Mouse (Mus musculus) layer of hippocampus, adult 9-11 months (tissue): Measurements from ENCODE around the gene Trim62.

Experiments used
- DNase-seq: peaks from one replicate; pipeline ENCODE4 v3.0.0; 2022

The Trim62 gene

DNA sequence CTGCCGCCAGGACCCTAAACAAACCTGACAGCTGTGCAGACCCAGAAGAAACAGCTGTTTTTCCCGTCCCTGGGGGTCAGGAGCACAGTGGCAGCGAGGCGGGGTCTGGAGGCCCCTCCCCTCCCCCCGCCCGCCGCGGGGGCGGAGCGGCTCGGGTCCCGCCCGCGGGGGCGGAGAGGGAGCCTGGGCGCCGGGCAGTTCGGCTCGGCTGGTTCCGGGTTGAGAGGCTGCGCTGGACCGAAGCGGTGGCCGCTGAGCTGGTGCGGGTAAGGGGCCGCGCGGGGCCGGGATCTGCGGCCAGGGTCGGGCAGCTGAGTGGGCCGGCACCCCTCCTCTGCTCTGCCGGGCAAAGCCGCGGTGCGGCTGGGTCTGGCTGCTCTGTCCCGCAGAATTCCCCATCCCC, at the start of gene Trim62:
Trim62 (plus strand) TSS at position 202 of the 403 bp plus-strand sequence.
- peak; percentile 72 for DNase-seq

DNA sequence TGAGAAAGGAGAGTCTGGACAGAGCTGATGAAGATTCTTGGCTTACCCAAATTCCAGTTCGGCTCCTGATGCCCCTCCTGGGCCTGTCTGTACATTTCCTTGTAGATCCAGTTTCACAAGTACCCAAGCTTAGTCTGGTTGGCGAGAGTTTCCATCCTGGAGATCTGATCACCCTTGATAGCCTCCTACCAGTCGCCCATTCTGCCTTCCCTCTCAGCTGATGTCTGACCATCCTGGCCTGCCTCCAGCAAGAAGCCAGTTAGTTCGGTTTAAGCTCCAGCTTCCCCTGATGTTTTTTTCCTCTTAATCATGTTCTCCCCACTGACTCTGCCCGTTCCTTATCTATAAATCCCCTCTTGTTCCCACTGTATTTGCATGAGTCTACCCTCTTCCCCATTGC, 45.2 kb upstream of the Trim62 start:
- no peak for DNase-seq

DNA sequence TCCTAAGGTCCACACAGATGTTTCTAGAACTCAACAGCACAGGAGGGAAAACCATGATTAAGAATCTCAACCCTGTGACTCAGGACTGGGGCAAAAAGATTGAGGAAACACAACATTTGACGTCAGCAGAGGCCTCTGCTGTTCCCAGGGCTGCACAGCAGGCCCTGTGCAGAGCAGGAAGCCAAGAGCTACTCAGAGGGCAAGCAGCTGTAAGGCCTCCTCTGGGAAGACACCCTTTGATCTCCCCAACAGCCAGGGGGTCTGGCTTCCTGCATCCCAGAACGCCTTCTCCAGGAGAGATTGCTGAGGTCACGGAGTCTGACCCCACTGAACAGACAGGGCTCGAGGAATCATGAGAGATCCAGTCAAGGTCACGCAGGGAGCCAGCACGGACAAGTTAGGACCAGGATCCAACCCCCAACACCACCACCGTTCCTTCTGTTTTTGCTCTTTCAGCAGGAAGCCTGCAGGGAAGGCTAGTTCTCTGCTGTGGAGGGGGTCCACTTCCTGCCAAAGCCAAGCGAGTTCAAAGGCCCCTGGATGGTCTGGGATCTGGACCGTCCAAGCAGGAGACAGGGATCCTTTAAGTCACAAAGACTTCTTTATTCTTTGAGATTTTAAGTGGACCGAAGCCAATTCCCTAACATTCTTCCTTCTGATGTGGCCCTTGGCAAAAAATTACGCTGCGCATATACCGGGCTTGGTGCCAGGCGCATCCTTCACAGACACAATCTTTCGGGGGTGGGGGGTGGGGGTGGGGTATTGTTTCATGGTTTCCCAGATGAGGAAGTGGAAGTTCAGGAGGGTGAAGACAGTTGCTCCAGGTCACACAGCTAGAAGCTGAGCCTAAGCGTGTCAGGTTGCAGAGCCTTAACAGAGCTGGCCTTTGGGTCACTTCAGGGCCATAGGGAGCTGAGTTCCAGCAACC, 43.3 kb upstream of the Trim62 start:
- peak; percentile 8 for DNase-seq

DNA sequence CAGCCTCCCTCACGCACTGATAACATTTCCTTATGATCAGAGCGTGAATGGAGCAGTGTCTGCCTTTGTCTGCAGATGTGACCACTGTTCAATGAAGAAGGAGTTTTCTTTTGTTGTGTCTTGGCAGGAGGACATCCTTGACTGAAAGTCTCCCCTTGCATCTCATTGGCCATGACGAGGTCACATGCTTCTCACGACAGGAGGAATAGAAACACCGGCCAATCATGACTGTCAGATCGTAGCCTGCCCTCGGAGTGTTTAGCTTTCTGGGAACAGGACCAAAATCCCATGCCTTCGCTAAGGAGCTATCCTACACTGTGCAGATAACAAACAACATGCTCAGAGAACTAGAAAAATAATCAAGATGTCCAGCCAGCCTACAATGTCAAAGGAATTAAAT, 42.1 kb upstream of the Trim62 start:
- DNase-seq, result no peak

DNA sequence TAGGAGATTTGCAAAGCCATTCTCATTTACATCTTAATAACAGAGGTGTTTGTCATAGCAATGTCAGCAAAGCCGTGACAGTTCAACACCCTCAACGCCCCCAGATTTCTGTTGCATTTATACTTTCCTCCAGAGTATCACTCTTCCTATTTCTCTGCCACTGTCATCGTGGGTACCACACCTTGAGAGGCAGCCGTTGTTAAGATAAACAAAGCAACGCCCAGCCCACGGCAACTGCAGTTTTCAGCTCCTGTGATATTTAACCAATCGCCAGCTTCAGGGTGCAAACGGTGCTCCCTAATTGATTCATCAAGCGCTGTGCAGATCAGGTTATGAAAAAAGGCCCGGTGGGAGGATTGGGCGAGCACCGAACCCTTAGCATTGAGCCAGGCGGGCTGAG, 38.8 kb upstream of the Trim62 start:
- no peak for DNase-seq

DNA sequence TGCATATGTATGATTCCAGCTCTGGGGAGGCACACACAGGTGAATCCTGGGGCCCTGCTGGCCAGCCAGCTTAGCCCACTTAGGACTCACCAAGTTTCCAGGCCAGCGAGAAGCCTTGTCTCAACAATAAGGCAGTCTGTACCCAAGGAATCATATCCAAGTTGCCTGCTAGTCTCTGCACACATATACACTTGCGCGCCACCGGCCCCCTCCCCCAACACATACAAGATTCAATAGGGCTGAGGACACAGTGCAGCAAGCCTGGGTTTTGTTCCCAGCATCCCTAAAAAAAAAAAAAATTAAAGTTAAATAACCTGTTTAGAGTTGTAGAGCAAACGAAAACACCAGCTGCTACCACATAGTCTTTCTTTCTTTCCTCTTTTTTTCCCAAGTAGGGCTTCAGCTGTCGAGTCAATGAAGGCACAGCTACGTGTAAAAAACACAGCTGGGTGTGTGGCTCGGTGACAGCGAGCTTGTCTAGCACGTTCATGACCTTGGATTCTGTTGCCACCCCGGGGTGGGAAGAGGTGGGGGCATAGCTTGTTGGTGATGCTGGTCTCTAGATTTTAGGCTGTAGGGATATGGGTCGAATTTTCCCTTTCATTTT, 37.9 kb upstream of the Trim62 start:
- DNase-seq, result no peak

DNA sequence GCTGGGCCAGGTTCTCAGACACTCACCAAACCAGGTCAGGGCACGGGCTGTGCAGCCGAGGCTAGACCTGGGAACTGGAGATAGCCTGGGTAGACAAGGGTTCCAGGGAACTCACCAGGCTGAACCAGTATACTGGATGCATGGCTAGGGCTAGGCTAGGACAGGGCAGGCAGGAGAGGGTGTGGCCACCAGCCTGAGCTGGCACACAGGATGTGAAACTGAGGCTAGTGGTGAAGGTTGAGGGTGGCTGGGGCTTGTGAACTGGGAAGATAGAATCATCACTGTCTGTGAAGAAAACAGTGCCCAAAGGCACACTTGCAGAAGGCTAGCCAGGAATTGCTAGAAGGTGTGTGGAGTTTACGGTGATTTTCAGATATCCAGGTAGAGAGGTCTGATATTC, 34.4 kb upstream of the Trim62 start:
- no peak for DNase-seq

DNA sequence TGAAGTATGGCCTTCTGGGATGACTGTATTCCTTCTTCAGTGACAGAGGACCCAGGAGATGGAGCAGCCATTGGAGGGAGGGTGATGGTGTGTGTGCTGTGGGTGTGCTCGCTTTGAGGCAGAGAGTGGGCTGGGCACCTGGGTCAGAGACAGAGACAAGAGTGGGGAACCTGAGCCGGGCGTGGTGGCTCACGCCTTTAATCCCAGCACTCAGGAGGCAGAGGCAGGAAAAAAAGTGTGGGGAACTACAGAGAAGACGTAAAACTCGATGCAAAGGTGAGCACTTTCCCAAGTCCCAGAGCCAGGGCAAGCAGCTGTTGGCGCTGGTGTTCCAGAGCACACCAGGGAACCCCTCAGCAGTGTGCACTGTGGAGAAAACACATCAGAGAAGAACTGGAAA, 33.7 kb upstream of the Trim62 start:
- DNase-seq, result no peak

DNA sequence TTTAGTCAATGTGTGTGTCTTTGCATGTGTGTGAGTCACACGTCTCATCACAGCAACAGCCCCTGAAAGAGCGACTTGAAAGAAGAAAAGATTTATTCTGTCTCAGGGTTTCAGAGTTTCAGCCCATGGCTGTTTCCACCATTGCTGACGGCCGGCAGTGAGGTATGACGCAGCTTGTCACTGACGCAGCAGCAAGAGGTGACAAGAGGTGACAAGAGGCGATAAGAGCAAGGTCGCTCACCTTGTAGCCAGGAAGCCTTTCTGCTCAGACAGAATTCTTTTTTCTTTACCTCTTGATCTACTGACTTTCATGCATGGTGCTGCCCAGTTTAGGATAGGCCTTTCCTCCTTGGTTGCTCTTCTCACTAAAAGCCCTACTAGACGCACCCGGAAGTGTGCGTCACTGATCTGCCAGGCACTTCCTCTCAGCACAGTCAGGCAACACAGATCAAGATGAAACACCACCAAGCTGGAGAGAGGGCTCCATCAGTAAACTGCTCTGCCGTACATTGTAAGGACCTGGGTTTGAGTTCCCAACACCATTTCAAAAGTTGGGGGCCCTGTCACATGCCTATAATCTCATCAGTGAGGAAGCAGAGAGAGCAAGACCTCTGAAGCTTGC, 31.0 kb upstream of the Trim62 start:
- no peak for DNase-seq

DNA sequence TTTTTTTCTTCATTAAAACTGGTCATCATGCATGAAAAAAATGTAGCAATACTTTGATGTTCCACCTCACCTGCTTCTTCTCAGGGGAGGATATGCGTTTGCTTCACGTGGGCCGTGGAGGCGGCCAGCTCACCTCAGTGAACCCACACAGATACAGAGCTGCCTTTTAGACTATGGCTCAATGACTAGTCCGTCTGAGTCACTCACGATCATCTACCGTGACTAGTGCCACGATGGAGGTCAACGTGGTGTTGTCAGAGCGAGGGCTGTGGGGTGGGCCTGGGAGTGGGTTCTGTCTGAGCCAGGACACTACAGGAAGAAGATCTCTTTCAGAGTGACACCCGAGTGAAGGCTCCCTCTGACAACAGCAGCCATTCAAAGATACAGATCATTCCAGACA, 30.3 kb upstream of the Trim62 start:
- DNase-seq, result no peak

DNA sequence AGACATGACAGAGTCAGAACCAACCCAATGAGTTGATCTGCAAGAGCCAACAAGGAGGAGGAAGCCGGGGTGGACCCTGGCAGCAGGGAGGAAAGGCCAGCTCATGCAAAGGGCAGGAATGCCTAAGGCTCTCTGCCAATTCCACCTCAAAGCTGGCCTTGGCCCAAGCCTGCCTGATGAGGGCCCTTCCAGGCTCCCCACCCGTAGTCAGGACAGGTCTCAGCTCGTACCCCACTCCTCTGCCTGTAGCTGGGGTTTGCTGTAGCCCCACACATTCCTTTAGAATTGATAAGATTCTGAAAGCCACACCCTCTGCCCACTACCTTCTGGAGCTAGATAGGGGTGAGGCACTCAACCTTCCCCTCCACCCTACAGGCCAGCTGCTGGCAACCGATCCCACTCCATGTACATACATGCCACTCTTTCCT, 27.8 kb upstream of the Trim62 start:
- no peak for DNase-seq

DNA sequence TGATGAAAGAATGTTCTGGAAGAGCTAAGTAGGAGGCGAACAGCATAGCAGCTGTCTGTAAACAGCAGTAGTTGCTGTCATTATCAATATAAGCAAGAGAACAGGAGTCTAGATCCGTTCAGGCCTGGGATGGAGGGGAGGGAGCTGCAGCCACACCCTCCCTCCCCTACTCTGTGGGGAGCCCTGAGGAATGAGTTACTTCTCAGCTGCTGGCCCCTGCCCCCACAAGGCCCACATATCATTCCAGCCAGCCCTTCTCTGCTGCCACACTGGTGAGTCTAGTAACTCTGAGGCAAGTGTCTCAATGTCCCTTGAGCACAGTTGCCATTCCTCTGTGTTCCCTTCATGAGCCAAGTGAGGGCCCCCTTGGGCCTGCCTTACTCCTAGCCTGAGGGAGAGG, 26.2 kb upstream of the Trim62 start:
- DNase-seq, result no peak

DNA sequence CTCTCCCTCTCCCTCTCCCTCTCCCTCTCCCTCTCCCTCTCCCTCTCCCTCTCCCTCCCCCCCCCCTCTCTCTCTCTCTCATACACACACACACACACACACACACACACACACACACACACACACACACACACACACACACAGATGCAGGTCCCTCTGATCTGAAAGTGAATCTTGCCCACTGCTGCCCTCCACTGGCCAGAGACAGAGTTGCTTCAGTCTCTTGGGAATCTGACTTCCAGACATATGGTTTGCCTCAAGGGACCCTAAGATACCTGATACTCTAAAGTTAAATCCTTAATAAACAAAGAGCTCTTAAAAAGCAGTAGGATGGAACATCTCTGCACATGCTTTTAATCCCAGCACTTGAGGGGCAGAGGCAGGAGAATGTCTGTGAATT, 25.2 kb upstream of the Trim62 start:
- peak; percentile 46 for DNase-seq

DNA sequence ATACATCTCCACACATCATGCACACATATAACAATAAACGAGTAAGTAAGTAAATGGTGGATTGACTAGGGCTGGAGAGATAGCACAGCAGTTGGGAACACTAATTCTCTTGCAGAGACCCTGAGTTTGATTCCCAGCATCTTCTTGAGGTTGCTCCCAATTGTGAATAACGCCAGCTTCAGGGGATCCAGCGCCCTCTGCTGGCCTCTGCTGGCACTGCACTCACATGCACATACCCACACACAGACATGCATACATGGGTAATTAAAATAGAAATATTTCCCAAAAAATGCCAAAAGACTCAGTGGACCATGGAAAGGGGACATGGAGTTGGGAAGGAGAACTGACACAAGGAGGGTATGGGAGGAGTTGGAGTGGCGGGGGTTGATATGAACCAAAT, 24.5 kb upstream of the Trim62 start:
- DNase-seq, result no peak

DNA sequence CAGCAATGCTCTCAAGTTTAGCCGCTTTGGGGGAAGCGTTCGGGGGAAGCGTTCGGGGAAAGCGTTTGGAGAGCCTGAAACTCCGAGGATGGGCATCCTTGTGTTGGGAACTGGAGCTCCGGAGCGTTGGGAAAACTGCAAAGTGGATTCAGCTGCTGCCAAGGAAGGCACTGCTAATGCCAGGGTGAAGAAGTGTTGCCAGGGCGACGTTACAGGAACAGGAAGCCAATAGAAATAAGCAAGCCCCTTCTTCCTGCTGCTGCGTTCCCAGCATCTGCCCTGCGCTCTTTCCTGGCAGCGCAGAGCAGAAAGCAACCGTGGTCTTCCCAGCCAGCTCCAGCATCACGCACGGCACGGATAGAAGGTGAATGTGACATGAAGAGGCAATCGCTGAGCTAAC, 10.4 kb upstream of the Trim62 start:
- peak; percentile 61 for DNase-seq

DNA sequence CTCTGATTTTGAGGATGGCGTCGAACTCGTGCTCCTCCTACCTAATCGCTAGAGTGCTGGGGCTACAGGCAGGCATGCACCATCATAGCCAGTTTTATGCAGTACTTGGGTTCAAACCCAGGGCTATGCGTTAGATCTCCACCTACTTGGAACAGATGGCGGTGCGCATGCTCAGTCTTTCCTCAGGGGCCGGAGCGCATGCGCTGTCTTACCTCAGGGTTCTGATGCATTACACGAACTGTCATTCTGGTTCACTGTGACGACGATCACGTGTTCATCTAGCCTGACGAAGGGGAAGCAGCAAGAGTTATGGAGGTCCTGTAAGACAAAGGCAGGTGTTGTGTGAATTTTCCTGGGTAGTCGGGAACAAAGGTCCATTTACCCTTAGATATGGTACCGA, 9.3 kb upstream of the Trim62 start:
- DNase-seq, result no peak

DNA sequence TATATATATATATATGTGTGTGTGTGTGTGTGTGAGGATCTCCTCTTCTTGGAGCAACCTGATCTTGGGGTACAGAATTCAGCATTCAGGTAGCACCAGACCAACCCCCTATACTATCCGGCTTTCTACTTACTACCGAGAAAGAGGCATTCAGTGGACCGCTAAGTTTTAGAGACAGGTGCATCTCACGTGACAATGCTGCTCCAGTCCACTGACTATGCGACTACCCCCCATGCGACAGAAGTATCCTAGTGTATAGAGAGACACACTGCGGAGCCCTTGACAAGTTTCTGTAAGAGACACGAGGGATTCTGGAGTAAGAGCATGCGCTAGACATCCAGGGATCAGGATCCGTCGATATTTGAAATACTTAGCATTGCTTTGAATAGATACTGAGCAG, 7.9 kb upstream of the Trim62 start:
- DNase-seq, result no peak

DNA sequence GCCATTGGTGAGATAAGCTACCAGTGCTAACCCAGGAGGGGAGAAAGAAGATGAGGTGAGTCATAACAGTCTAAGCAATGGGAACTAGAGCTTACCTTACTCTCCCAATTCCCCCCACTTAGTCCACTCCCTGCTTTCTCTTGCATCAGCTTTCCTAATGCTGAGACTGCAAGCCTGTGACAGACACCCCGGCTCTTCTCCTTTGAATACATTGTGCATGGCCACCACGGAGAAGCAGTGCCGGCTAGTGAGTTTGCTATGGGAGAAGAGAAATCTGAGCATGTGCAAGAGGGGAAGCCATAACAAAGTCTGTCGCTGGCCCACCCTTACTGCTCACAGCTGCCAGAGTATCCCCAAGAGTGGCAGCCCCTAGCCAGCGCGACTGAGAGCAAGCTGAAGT, 5.9 kb upstream of the Trim62 start:
- DNase-seq, result no peak

DNA sequence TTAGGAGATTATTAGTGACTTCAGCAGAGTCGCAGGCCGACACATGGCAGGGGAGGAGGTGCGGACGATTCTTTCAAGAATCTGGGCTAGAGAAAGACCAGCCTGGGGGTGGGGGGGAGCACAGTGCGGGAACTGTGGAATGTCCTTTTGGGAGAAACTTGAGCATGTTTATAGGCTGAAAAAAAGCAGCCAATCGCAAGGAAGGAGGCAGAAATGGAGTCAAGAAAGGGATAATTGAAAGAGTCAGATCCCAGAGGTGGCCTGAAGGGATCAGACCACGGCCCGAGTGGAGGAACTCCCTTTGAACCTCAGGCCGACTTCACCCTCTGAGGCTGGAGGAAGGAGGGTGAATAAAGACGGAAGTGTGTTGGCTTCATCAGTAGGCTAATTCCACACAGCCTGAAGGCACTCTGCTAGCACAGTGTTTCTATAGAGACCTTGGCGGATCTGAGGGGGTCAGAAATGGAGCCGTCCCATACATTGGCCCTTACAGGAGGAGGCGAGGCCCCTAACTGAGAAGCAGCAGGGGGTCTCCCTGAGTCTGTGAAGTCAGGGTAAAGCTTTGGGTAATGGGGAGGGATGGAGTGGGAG, 4.4 kb upstream of the Trim62 start:
- DNase-seq, result no peak

DNA sequence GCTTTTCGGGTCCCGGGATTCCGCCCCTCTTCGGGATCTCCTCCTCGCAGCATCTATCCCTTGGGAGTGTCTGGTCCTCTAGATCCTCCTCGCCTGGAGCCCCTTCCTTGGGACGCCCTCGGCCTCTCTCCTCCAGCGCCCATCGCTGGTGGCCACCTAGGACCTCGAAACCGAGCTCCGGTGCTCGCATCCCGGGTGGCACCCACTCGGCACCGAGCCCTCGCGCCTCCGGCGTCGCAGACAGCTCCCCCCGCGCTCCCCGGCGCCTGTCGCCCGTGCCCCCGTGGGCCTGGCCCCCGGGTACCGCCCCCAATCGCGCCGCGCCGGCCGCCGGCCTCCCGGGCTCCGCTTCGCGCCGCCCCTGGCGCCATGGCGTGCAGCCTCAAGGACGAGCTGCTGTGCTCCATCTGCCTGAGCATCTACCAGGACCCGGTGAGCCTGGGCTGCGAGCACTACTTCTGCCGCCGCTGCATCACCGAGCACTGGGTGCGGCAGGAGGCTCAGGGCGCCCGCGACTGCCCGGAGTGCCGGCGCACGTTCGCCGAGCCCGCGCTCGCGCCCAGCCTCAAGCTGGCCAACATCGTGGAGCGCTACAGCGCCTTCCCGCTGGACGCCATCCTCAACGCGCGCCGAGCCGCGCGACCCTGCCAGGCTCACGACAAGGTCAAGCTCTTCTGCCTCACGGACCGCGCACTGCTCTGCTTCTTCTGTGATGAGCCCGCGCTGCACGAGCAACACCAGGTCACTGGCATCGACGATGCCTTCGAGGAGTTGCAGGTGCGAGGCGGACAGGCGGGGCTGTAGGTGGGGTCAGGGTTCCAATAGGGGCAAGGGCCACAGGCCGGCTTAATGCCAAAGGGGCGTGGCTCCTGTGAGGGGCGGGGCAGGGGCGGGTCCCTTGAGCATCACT, 676 bp downstream of the Trim62 start:
- no peak for DNase-seq

DNA sequence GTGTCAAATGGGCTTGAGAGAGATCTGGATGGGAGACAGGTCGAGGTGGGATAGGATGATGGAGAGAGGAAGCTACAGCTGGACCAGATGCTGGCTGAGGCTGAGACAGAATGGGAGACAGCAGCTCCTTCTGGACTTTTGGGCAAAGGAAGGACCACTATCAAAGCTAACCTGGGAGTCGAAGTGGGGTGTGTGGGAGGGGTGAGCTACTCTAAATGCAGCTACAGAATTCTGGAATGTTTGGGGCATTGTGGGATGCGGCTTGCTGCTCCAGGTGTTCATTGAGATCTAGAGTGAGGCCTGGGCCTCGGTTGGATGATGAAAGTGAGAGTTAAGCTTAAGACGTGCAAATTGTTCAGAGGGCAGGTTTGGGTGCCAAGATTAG, 1.3 kb downstream of the Trim62 start:
- DNase-seq, result no peak

DNA sequence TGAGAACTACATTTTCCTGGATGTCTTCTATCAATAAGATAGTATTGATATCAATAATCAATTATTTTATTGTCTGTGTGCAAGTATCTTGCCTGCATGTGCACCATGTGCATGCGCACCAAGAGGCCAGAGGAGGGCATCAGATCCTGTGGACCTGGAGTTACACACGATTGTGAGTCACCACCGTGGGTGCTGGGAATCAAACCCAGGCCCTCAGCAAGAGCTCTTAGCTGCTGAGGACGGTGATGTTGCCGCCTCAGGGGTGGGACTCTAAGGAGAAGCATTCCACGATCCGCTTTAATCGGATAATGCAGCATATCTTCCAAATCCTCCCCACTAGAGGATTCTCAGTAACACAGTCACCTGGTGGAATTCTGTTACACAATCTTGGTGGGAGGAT, 2.2 kb downstream of the Trim62 start:
- DNase-seq, result no peak

DNA sequence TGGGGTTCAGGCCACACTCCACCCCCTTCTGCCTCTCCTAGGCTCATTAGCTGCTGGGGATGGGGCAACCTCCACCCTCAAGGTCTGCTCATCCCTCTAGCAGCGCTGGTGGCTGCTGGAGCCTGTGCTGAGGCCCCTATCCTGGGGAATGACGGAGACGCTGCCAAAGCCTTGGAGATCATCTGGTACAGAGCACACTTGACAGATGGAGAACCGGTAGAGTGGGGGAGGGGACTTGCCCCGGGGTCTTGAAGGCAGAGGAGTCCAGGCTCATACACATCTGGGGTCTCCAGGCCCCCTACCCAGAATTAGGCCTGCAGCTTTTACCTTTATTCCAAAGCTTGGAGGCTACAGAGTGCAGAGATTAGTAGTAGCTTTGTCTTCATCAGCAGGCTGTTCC, 3.2 kb downstream of the Trim62 start:
- no peak for DNase-seq
